Comparison of ENCODE assay signal across 8 mouse cellular contexts in genomic region chr11:120549168-120549945, GRCm38 (mm10). TPM values are rescaled to one million over a fixed set of nuclear protein-coding genes. Genes with fewer than 3 reads are reported as not detected.
DNase-seq lines count a peak whose midpoint lies in the region; ATAC-seq and TF ChIP-seq lines count a peak whose summit lies in the region.

TSS of gene Mcrip1 (minus strand) at chr11:120549727.

- ATAC-seq in forebrain, embryonic 12.5 days (ENCODE audit: low FRiP score) = peak; percentile 90
- ATAC-seq in heart, embryonic 16.5 days (replicated peaks; ENCODE audit: extremely low read depth, insufficient read depth, low FRiP score) = peak; percentile 89
- ATAC-seq in liver, embryonic 14.5 days (ENCODE audit: insufficient read depth) = peak; percentile 93
- ATAC-seq in stomach, embryonic 15.5 days (ENCODE audit: insufficient read depth, low FRiP score, low read depth) = peak; percentile 86

- WGBS in forebrain, embryonic 12.5 days = 2% methylated on average over 77 of the region's 87 CpGs
- under 1% methylated on average over 76 of the region's 87 CpGs for WGBS in heart, embryonic 16.5 days
- WGBS in liver, embryonic 14.5 days (ENCODE audit: insufficient replicate concordance) = under 1% methylated on average over 73 of the region's 87 CpGs
- 0% methylated on average over 83 of the region's 87 CpGs for WGBS in stomach, embryonic 15.5 days

- H3K27ac ChIP-seq in forebrain, embryonic 12.5 days = peak within 1 kb of the TSS; percentile 88
- H3K27ac ChIP-seq in heart, embryonic 16.5 days (ENCODE audit: low read length) = peak within 1 kb of the TSS; percentile 87
- H3K27ac ChIP-seq in liver, embryonic 14.5 days = peak within 1 kb of the TSS; percentile 87
- H3K27ac ChIP-seq in stomach, embryonic 15.5 days = peak within 1 kb of the TSS; percentile 98

- peak; percentile 87 for DNase-seq in c-Kit-positive CD71-positive TER-119-positive erythroid progenitor cells, embryonic 14.5 days (ENCODE audit: low spot score)
- peak; percentile 96 to 98 for DNase-seq in kidney, postnatal 36 days
- DNase-seq in liver, embryonic 14.5 days (ENCODE audit: low read depth in 3 of 3, low spot score in 3 of 3) = peak; percentile 80 to 86 (median 84)
- DNase-seq in neural tube, embryonic 10.5 days (ENCODE audit: extremely low spot score, low spot score) = peak; percentile 89

- TF ChIP-seq EP300 in liver, embryonic 14.5 days (IDR thresholded peaks at IDR 0.05; ENCODE audit: low read depth) = no peak

- peak within 1 kb of the TSS; percentile 99 for H3K9ac ChIP-seq in forebrain, embryonic 12.5 days
- peak within 1 kb of the TSS; percentile 86 for H3K9ac ChIP-seq in heart, embryonic 16.5 days (ENCODE audit: low read length)
- peak within 1 kb of the TSS; percentile 94 for H3K9ac ChIP-seq in liver, embryonic 14.5 days (replicated peaks)
- H3K9ac ChIP-seq in stomach, embryonic 15.5 days = peak within 1 kb of the TSS; percentile 95

- peak within 1 kb of the TSS; percentile 76 for H3K4me2 ChIP-seq in forebrain, embryonic 12.5 days
- H3K4me2 ChIP-seq in heart, embryonic 16.5 days (ENCODE audit: low read depth, low read length) = peak within 1 kb of the TSS; percentile 84
- peak within 1 kb of the TSS; percentile 73 for H3K4me2 ChIP-seq in liver, embryonic 14.5 days (ENCODE audit: low read depth)
- H3K4me2 ChIP-seq in stomach, embryonic 15.5 days = peak within 1 kb of the TSS; percentile 81

- H3K4me3 ChIP-seq in E14TG2a.4 (replicated peaks; ENCODE audit: low read length) = peak within 1 kb of the TSS; percentile 90
- H3K4me3 ChIP-seq in forebrain, embryonic 12.5 days (replicated peaks) = peak within 1 kb of the TSS; percentile 98
- peak within 1 kb of the TSS; percentile 68 for H3K4me3 ChIP-seq in heart, embryonic 16.5 days (ENCODE audit: low read length)
- peak within 1 kb of the TSS; percentile 60 to 82 for H3K4me3 ChIP-seq in liver, embryonic 14.5 days (ENCODE audit: insufficient read depth in 1 of 2, low read depth in 2 of 2, low read length in 2 of 2)
- peak within 1 kb of the TSS; percentile 92 for H3K4me3 ChIP-seq in stomach, embryonic 15.5 days (replicated peaks)

- H3K36me3 ChIP-seq in E14TG2a.4 (ENCODE audit: insufficient read depth, low read length) = peaks cover 31% of the 10 kb centered on the region
- H3K36me3 ChIP-seq in forebrain, embryonic 12.5 days (replicated peaks) = peaks cover 6% of the 10 kb centered on the region
- H3K36me3 ChIP-seq in heart, embryonic 16.5 days (ENCODE audit: control insufficient read depth, insufficient read depth) = peaks cover 4% of the 10 kb centered on the region
- no peaks in the 10 kb centered on the region for H3K36me3 ChIP-seq in liver, embryonic 14.5 days (replicated peaks; ENCODE audit: control insufficient read depth, insufficient read depth, low read depth)
- H3K36me3 ChIP-seq in stomach, embryonic 15.5 days = peaks cover 12% of the 10 kb centered on the region; the same call in 1 of the 2 replicates

- H3K4me1 ChIP-seq in E14TG2a.4 (replicated peaks; ENCODE audit: low read depth, low read length) = peaks cover 30% of the 10 kb centered on the region
- peaks cover 27% of the 10 kb centered on the region for H3K4me1 ChIP-seq in forebrain, embryonic 12.5 days
- H3K4me1 ChIP-seq in heart, embryonic 16.5 days (ENCODE audit: control insufficient read depth, insufficient read depth, low read length) = peaks cover 20% of the 10 kb centered on the region
- H3K4me1 ChIP-seq in liver, embryonic 14.5 days (replicated peaks; ENCODE audit: control insufficient read depth in 2 of 2, insufficient read depth in 2 of 2, low read length in 1 of 2) = peaks cover 14 to 25% of the 10 kb centered on the region in 2 experiments
- H3K4me1 ChIP-seq in stomach, embryonic 15.5 days = peaks cover 28% of the 10 kb centered on the region

- no peak for TF ChIP-seq CTCF in E14TG2a.4 (conservative IDR thresholded peaks at IDR 0.05; ENCODE audit: low read length)
- no peak for TF ChIP-seq CTCF in liver, embryonic 14.5 days (IDR thresholded peaks at IDR 0.05; ENCODE audit: low read depth)

- no peaks in the 10 kb centered on the region for H3K9me3 ChIP-seq in E14TG2a.4 (ENCODE audit: low read length)
- no peaks in the 10 kb centered on the region for H3K9me3 ChIP-seq in forebrain, embryonic 12.5 days
- no peaks in the 10 kb centered on the region for H3K9me3 ChIP-seq in heart, embryonic 16.5 days (replicated peaks; ENCODE audit: control insufficient read depth, low read length)
- no peaks in the 10 kb centered on the region for H3K9me3 ChIP-seq in liver, embryonic 14.5 days (ENCODE audit: control insufficient read depth, low read length)
- H3K9me3 ChIP-seq in stomach, embryonic 15.5 days = no peaks in the 10 kb centered on the region

- peaks cover 30% of the 10 kb centered on the region for H3K27me3 ChIP-seq in E14TG2a.4 (ENCODE audit: insufficient read depth, low read length)
- no peaks in the 10 kb centered on the region for H3K27me3 ChIP-seq in forebrain, embryonic 12.5 days
- no peaks in the 10 kb centered on the region for H3K27me3 ChIP-seq in heart, embryonic 16.5 days (ENCODE audit: control insufficient read depth, insufficient read depth, low read length)
- H3K27me3 ChIP-seq in liver, embryonic 14.5 days (ENCODE audit: control insufficient read depth, insufficient read depth, low read length) = no peaks in the 10 kb centered on the region
- no peaks in the 10 kb centered on the region for H3K27me3 ChIP-seq in stomach, embryonic 15.5 days (replicated peaks)

RNA-seq across cellular contexts. Expression of gene Mcrip1, which starts in this region (rescaled TPM):
- 209 and 214 TPM in 2 replicates for polyA plus RNA-seq in forebrain, embryonic 12.5 days (2016; fragmentation: Nextera tagmentation; extraction: Ambion mirVana)
- polyA plus RNA-seq in heart, embryonic 16.5 days (2015; fragmentation: Nextera tagmentation; extraction: Ambion mirVana) = 134 and 139 TPM in 2 replicates
- polyA plus RNA-seq in liver, embryonic 14.5 days (2012; rRNA removed) = 30.0 and 36.2 TPM in 2 replicates
- 41.3 and 43.6 TPM in 2 replicates for polyA plus RNA-seq in liver, embryonic 14.5 days (2014; fragmentation: Nextera tagmentation; extraction: Ambion mirVana)
- polyA plus RNA-seq in stomach, embryonic 15.5 days (2015; fragmentation: Nextera tagmentation; extraction: Ambion mirVana) = 167 TPM in 2 replicates

Comparison
In these comparisons a context has a peak if more than half of its experiments do, and no peak if none do; other contexts are left out.
1. Peak in every context shown above with its lines: DNase-seq, ATAC-seq, H3K4me3 ChIP-seq and H3K27ac ChIP-seq.